Mouse (Mus musculus) lung, embryonic 15.5 days (tissue): Measurements from ENCODE around the gene Dnase2a. TPM values are rescaled to one million over a fixed set of nuclear protein-coding genes. Genes with fewer than 3 reads are reported as not detected.

Source experiments
- ATAC-seq: fragments of 200-750 bp; cut with Nextera tagmentation; 2 replicates; pipeline ENCODE4 v1.8.0; 2017; ENCODE audit warnings: moderate number of reproducible peaks, borderline replicate concordance; ENCODE audit not compliant: low FRiP score, low TSS enrichment; ENCODE audit errors: extremely low read depth
- H3K27ac ChIP-seq: fragments of 300-500 bp; sonication (generic); 2 replicates; pipeline ENCODE4 v1.5.1; 2015; ENCODE audit warnings: moderate library complexity, mild to moderate bottlenecking, inconsistent platforms
- H3K27me3 ChIP-seq: fragments of 300-500 bp; sonication (generic); 2 replicates; pipeline ENCODE4 v1.6.1; 2015; ENCODE audit warnings: inconsistent platforms
- H3K36me3 ChIP-seq: fragments of 300-500 bp; sonication (generic); 2 replicates; pipeline ENCODE4 v1.6.1; 2015; ENCODE audit warnings: inconsistent platforms
- H3K4me1 ChIP-seq: fragments of 300-500 bp; sonication (generic); 2 replicates; pipeline ENCODE4 v1.6.1; 2015; ENCODE audit warnings: inconsistent platforms
- H3K4me2 ChIP-seq: fragments of 300-500 bp; sonication (generic); 2 replicates; pipeline ENCODE4 v1.6.1; 2015; ENCODE audit warnings: inconsistent platforms, mild to moderate bottlenecking, moderate library complexity
- H3K4me3 ChIP-seq: fragments of 300-500 bp; sonication (generic); 2 replicates; pipeline ENCODE4 v1.5.1; 2015; ENCODE audit warnings: mild to moderate bottlenecking, inconsistent platforms
- H3K9ac ChIP-seq: fragments of 300-500 bp; sonication (generic); 2 replicates; pipeline ENCODE4 v1.6.1; 2015; ENCODE audit warnings: inconsistent platforms
- H3K9me3 ChIP-seq: fragments of 300-500 bp; sonication (generic); 2 replicates; pipeline ENCODE4 v1.6.1; 2016; ENCODE audit warnings: inconsistent platforms
- WGBS: fragments of 180-500 bp; shearing (Covaris S2); methylation state at CpG from one replicate; pipeline ENCODE4 v1.1.7; 2015; 5-methylcytosine and 5-hydroxymethylcytosine counted together
- polyA plus RNA-seq: library from polyadenylated mRNA; unstranded; fragments of >200 nt; fragmentation: Nextera tagmentation; extraction: Ambion mirVana; gene quantifications from 2 replicates; pipeline ENCODE4 v1.2.1, GENCODE M21; 2015

The Dnase2a gene
- polyA plus RNA-seq = 14.8 and 15.4 TPM in 2 replicates

GRCm38 (mm10) chr8:84908421-84909161 lies at the start of gene Dnase2a:
Gene Dnase2a (plus strand): TSS chr8:84908560.
- no peaks in the 10 kb centered on the region for H3K9me3 ChIP-seq
- H3K9ac ChIP-seq = peak within 1 kb of the TSS; percentile 53
- H3K36me3 ChIP-seq = no peaks in the 10 kb centered on the region
- H3K27ac ChIP-seq = 0 out of 2 replicates have a peak within 1 kb of the TSS, but pooled peaks have one; percentile 35
- 1% methylated on average over 45 of the region's 45 CpGs for WGBS
- H3K4me3 ChIP-seq = peak within 1 kb of the TSS; percentile 51
- H3K4me2 ChIP-seq = peak within 1 kb of the TSS; percentile 86
- peaks cover 24% of the 10 kb centered on the region for H3K4me1 ChIP-seq
- peak; percentile 94 for ATAC-seq
- peaks cover 37% of the 10 kb centered on the region for H3K27me3 ChIP-seq

GRCm38 (mm10) chr8:84871376-84872308 lies 36.7 kb upstream of the Dnase2a start, which contains the start of gene Syce2:
Gene Syce2 (plus strand): TSS chr8:84872111.
- 11% methylated on average over 45 of the region's 46 CpGs for WGBS

DNA sequence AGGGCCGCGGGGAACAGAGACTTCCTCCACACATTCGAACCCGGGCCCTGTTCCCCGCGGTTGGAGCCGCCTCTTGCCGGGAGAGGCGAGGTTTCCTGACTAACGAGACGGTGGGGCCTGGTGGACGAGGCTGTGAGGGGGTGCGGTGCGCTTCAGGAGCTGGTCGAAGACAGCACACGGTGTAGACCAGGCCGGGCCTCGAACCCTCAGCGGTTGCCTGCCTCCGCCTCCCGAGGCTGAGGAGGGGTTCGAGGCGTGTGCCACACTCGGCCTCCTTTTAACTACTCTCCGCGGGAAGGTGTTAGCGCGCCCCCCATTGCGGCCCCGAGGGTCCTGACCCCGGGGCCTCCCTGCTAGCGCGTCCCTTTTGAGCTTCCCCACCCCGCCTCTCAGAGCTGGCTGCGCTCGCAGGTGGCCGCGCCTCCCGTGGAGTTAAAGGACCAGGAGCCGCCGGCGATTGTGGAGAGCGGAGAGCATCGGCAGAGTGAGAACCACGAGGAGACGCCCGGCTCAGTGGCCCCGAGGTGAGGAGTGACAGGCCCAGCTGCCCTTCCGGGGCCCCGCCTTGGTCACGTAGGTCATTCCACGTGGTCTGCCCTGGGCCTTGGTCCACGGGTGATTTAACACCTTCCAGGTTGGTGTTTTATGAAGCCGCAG lies 35.9 kb upstream of the Dnase2a start:
- ATAC-seq = peak; percentile 66; the same call in 1 of the 2 replicates
- no peaks in the 10 kb centered on the region for H3K27me3 ChIP-seq
- peaks cover 20% of the 10 kb centered on the region for H3K36me3 ChIP-seq
- 0 out of 2 replicates have a peak overlapping the region, but pooled peaks have one; percentile 30 for H3K27ac ChIP-seq
- no peaks in the 10 kb centered on the region for H3K9me3 ChIP-seq
- peak overlapping the region; percentile 58 for H3K9ac ChIP-seq
- peak overlapping the region; percentile 100 for H3K4me2 ChIP-seq
- peaks cover 20% of the 10 kb centered on the region for H3K4me1 ChIP-seq
- peak overlapping the region; percentile 54 for H3K4me3 ChIP-seq
- WGBS = 1% methylated on average over 53 of the region's 54 CpGs

More at GRCm38 (mm10) chr8:84871376-84872308, 36.7 kb upstream of the Dnase2a start, which contains the start of gene Syce2:
- peak within 1 kb of the TSS; percentile 58 for H3K9ac ChIP-seq
- peak within 1 kb of the TSS; percentile 100 for H3K4me2 ChIP-seq
- H3K4me1 ChIP-seq = peaks cover 20% of the 10 kb centered on the region
- no peaks in the 10 kb centered on the region for H3K9me3 ChIP-seq
- H3K4me3 ChIP-seq = peak within 1 kb of the TSS; percentile 54
- no peaks in the 10 kb centered on the region for H3K27me3 ChIP-seq
- 0 out of 2 replicates have a peak within 1 kb of the TSS, but pooled peaks have one; percentile 30 for H3K27ac ChIP-seq
- ATAC-seq = peak; percentile 66
- H3K36me3 ChIP-seq = peaks cover 27% of the 10 kb centered on the region

- H3K4me1 ChIP-seq = peaks cover 20% of the 10 kb centered on the region
- WGBS = 64% methylated on average over 4 of the region's 4 CpGs
- ATAC-seq = no peak
- H3K4me2 ChIP-seq = peak overlapping the region; percentile 100
- peaks cover 14% of the 10 kb centered on the region for H3K36me3 ChIP-seq
- H3K9ac ChIP-seq = no peak overlapping the region
- peak overlapping the region; percentile 54 for H3K4me3 ChIP-seq
- no peaks in the 10 kb centered on the region for H3K9me3 ChIP-seq
- no peaks in the 10 kb centered on the region for H3K27me3 ChIP-seq
- no peak overlapping the region for H3K27ac ChIP-seq
These were observed 35.3 kb upstream of the Dnase2a start for GRCm38 (mm10) chr8:84873016-84873415.

DNA sequence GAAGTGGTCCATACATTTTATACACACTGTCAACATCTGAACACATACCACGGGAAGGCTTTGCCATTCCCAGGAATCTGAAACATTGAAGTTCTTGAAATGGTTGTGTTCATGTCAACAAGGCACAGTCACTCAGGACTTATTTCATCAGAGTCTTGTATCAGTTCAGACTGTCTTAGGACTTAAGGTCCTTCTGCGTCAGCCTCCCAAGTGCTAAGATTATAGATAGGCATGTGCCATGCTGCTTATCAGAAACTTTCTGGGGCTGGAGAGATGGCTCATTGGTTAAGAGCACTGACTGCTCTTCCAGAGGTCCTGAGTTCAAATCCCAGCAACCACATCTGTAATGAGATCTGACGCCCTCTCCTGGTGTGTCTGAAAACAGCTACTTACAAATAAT lies 34.0 kb upstream of the Dnase2a start:
- 84% methylated on average over 3 of the region's 3 CpGs for WGBS
- H3K27ac ChIP-seq = no peak overlapping the region
- no peaks in the 10 kb centered on the region for H3K27me3 ChIP-seq
- H3K9me3 ChIP-seq = no peaks in the 10 kb centered on the region
- no peak overlapping the region for H3K4me3 ChIP-seq
- H3K36me3 ChIP-seq = peaks cover 4% of the 10 kb centered on the region; the same call in 1 of the 2 replicates
- H3K9ac ChIP-seq = no peak overlapping the region
- peaks cover 20% of the 10 kb centered on the region for H3K4me1 ChIP-seq
- ATAC-seq = no peak
- no peak overlapping the region for H3K4me2 ChIP-seq

DNA sequence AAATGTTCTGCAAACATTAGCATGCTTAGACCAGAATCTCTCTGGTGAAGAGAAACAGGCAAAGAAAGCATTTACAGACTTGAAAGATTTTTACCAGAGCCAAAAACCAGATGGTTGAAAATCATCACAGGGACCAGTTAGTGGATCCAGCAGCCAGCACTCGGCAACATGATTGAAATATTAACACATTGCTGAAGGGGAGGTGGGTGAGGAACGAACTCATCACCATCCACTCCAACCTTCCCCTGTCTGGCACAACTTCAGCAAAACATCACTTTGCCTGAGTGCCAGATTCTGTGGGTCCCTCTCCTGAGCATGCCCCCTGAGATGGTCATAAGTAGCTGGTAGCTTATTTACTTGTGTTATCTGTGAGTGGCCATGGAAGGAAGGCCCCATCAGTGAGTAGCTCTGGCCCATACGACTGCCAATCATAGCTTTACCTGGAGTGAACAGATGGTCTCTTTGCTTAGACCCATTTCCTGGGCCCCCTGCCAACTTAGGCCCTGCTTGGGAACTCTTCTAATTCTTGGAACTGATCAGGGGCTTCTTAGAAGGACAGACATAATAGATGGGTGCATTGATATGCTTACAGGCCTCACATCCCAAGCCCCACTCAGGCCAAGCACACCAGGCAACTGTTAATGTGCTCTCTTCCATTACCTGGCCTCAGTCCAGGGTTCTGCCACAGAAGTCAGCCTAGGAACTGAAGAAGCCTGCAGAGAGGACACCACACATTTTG lies 30.9 kb upstream of the Dnase2a start:
- H3K9ac ChIP-seq = no peak overlapping the region
- no peak overlapping the region for H3K4me3 ChIP-seq
- H3K27ac ChIP-seq = no peak overlapping the region
- no peaks in the 10 kb centered on the region for H3K27me3 ChIP-seq
- ATAC-seq = no peak
- H3K4me2 ChIP-seq = no peak overlapping the region
- 67% methylated on average over 3 of the region's 3 CpGs for WGBS
- H3K36me3 ChIP-seq = no peaks in the 10 kb centered on the region
- no peaks in the 10 kb centered on the region for H3K9me3 ChIP-seq
- peaks cover 10% of the 10 kb centered on the region for H3K4me1 ChIP-seq

- H3K36me3 ChIP-seq = no peaks in the 10 kb centered on the region
- 71% methylated on average over 1 of the region's 1 CpGs for WGBS
- no peak for ATAC-seq
These were observed 29.4 kb upstream of the Dnase2a start for GRCm38 (mm10) chr8:84878915-84879314.

DNA sequence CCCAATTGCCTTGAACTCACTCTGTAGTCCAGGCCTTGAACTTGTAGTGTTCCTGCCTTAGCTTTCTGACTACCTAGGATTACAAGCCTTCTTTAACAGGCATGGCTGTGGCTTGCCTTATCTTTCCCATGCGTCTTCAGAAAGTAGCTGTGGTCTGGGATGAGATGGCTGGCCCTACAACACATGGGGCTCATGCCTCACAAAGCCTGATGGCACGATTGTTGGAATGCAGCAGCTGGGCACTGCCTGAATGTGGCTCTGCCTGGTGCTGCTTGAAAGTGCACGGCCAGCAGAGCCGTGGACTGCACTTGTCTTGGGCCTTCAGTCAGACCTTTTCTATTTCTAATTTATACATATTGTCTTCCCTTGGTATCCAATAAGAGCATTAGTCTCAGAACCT lies 23.6 kb upstream of the Dnase2a start:
- H3K36me3 ChIP-seq = peaks cover 26% of the 10 kb centered on the region

More at GRCm38 (mm10) chr8:84878915-84879314, 29.4 kb upstream of the Dnase2a start:
- no peaks in the 10 kb centered on the region for H3K9me3 ChIP-seq
- no peaks in the 10 kb centered on the region for H3K27me3 ChIP-seq
- H3K4me1 ChIP-seq = no peaks in the 10 kb centered on the region
- H3K4me3 ChIP-seq = no peak overlapping the region
- H3K27ac ChIP-seq = no peak overlapping the region
- no peak overlapping the region for H3K4me2 ChIP-seq
- no peak overlapping the region for H3K9ac ChIP-seq

GRCm38 (mm10) chr8:84888280-84888679 lies 20.1 kb upstream of the Dnase2a start:
- Histone ChIP-seq H3K27me3 (no peaks in the 10 kb centered on the region), H3K4me1 (peaks cover 10% of the 10 kb centered on the region), H3K9ac (no peak overlapping the region), H3K36me3 (peaks cover 27% of the 10 kb centered on the region), H3K9me3 (no peaks in the 10 kb centered on the region), H3K27ac (no peak overlapping the region), H3K4me3 (no peak overlapping the region), H3K4me2 (no peak overlapping the region)
- ATAC-seq = no peak
- WGBS = 89% methylated on average over 3 of the region's 3 CpGs

More for the DNA sequence above, 23.6 kb upstream of the Dnase2a start:
- H3K4me1 ChIP-seq = no peaks in the 10 kb centered on the region
- H3K4me3 ChIP-seq = no peak overlapping the region
- no peaks in the 10 kb centered on the region for H3K27me3 ChIP-seq
- WGBS = 86% methylated on average over 4 of the region's 4 CpGs
- no peaks in the 10 kb centered on the region for H3K9me3 ChIP-seq
- no peak overlapping the region for H3K9ac ChIP-seq
- no peak overlapping the region for H3K27ac ChIP-seq
- no peak overlapping the region for H3K4me2 ChIP-seq
- no peak for ATAC-seq

DNA sequence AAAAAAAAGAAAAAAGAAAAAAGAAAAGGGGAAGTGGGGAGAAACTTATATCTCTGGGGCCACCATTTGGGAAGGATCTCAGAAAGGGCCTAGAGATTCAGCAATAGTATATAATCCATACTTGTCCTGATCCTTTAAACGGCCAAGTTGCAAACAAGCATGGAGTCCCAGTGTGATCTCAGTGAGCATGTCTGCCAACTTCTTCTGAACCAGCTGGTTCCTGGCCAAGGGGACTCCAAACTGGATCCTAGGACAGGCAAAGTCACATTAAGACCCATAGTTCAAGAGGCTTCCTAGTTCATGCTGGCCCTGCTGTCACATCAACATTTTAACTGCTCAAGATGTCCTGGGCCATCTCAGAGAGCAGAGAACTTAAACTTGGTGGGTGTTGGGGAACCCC lies 19.2 kb upstream of the Dnase2a start:
- H3K9ac ChIP-seq = no peak overlapping the region
- WGBS = 84% methylated on average over 1 of the region's 1 CpGs
- H3K4me1 ChIP-seq = peaks cover 10% of the 10 kb centered on the region
- no peak overlapping the region for H3K4me3 ChIP-seq
- H3K4me2 ChIP-seq = no peak overlapping the region
- no peaks in the 10 kb centered on the region for H3K27me3 ChIP-seq
- ATAC-seq = no peak
- no peak overlapping the region for H3K27ac ChIP-seq
- no peaks in the 10 kb centered on the region for H3K9me3 ChIP-seq
- peaks cover 27% of the 10 kb centered on the region for H3K36me3 ChIP-seq
